Mouse (Mus musculus) myocyte (in vitro differentiated cells): ENCODE data around the gene Gm17349. TPM values are rescaled to one million over a fixed set of nuclear protein-coding genes. Genes with fewer than 3 reads are reported as not detected.
A peak's percentile ranks its signal among the peaks of the same experiment; 100 is the strongest.

ENCODE experiments used
- H3K27me3 ChIP-seq: one replicate; pipeline ENCODE4 v1.6.1; 2011; ENCODE audit not compliant: control insufficient read depth, insufficient read depth, insufficient read length
- H3K36me3 ChIP-seq: one replicate; pipeline ENCODE4 v1.6.1; 2011; ENCODE audit not compliant: control insufficient read depth, insufficient read depth
- H3K4me2 ChIP-seq: one replicate; pipeline ENCODE4 v1.6.1; 2011; ENCODE audit warnings: low read depth, control low read depth
- H3K4me3 ChIP-seq: one replicate; pipeline ENCODE4 v1.5.1; 2011; ENCODE audit warnings: mild to moderate bottlenecking, control low read depth, moderate library complexity
- H3K79me2 ChIP-seq: one replicate; pipeline ENCODE4 v1.6.1; 2011; ENCODE audit not compliant: control insufficient read depth, insufficient read depth
- H3ac ChIP-seq: one replicate; pipeline ENCODE4 v1.6.1; 2011; ENCODE audit not compliant: control insufficient read depth, insufficient read length
- CEBPB ChIP-seq: IDR thresholded peaks from 2 replicates; pipeline ENCODE4 v1.6.1; 2011; ENCODE audit warnings: mild to moderate bottlenecking, moderate library complexity; ENCODE audit not compliant: poor library complexity, insufficient read depth, severe bottlenecking
- E2F4 ChIP-seq: IDR thresholded peaks from one replicate; pipeline ENCODE4 v1.6.1; 2011; ENCODE audit warnings: mild to moderate bottlenecking, control low read depth, moderate library complexity; ENCODE audit not compliant: insufficient read depth
- MAX ChIP-seq: IDR thresholded peaks from one replicate; pipeline ENCODE4 v1.6.1; 2011; ENCODE audit warnings: low read depth, mild to moderate bottlenecking, control low read depth
- MYOD1 ChIP-seq, 3 experiments: IDR thresholded peaks; one replicate each; pipeline ENCODE4 v1.6.1; 2011; ENCODE audit warnings: control low read depth in 2 of 3, low read depth in 2 of 3, mild to moderate bottlenecking in 2 of 3, moderate library complexity in 1 of 3; ENCODE audit not compliant: insufficient read length in 2 of 3, control insufficient read depth in 1 of 3
- MYOG ChIP-seq, 3 experiments: IDR thresholded peaks; one replicate each; pipeline ENCODE4 v1.6.1; 2011; ENCODE audit warnings: control low read depth in 2 of 3, low read depth in 2 of 3, mild to moderate bottlenecking in 2 of 3; ENCODE audit not compliant: insufficient read length in 2 of 3, control insufficient read depth in 1 of 3, insufficient read depth in 1 of 3
- POLR2A ChIP-seq: IDR thresholded peaks from one replicate; pipeline ENCODE4 v1.6.1; 2011; ENCODE audit warnings: low read depth, mild to moderate bottlenecking, control low read depth, moderate library complexity; ENCODE audit not compliant: insufficient read length
- POLR2AphosphoS2 ChIP-seq: IDR thresholded peaks from one replicate; pipeline ENCODE4 v1.6.1; 2011; ENCODE audit warnings: low read depth, control low read depth; ENCODE audit not compliant: insufficient read length
- REST ChIP-seq: IDR thresholded peaks from one replicate; pipeline ENCODE4 v1.6.1; 2011; ENCODE audit warnings: mild to moderate bottlenecking, control low read depth, moderate library complexity; ENCODE audit not compliant: insufficient read depth, insufficient read length
- SRF ChIP-seq: IDR thresholded peaks from one replicate; pipeline ENCODE4 v1.6.1; 2011; ENCODE audit warnings: low read depth; ENCODE audit not compliant: control insufficient read depth, insufficient read length
- TCF12 ChIP-seq: IDR thresholded peaks from one replicate; pipeline ENCODE4 v1.6.1; 2011; ENCODE audit warnings: mild to moderate bottlenecking, control low read depth; ENCODE audit not compliant: poor library complexity, insufficient read depth, severe bottlenecking
- TCF3 ChIP-seq: IDR thresholded peaks from one replicate; pipeline ENCODE4 v1.6.1; 2011; ENCODE audit warnings: low read depth, control low read depth; ENCODE audit not compliant: insufficient read length
- USF1 ChIP-seq: IDR thresholded peaks from one replicate; pipeline ENCODE4 v1.6.1; 2011; ENCODE audit warnings: low read depth, mild to moderate bottlenecking, control low read depth, moderate library complexity
- polyA plus RNA-seq: library from polyadenylated mRNA; unstranded; fragments of >200 nt; fragmentation: generic; extraction: Trizol; gene quantifications from one replicate; pipeline ENCODE4 v1.2.1, GENCODE M21; 2012; ENCODE audit warnings: missing spikeins

Gene Gm17349
- polyA plus RNA-seq, 1 experiment, result not detected

GRCm38 (mm10) chr15:99719865-99720264, 14.6 kb upstream of the Gm17349 start:
- Histone ChIP-seq H3K79me2 (no peaks in the 10 kb centered on the region), H3K4me3 (no peak overlapping the region), H3K4me2 (no peak overlapping the region), H3K27me3 (no peaks in the 10 kb centered on the region), H3K36me3 (no peaks in the 10 kb centered on the region), H3ac (no peak overlapping the region)
- TF ChIP-seq SRF, result no peak
- no peak for TF ChIP-seq POLR2AphosphoS2
- no peak for TF ChIP-seq MYOG (IDR thresholded peaks at IDR 0.05; ENCODE audit: control insufficient read depth in 1 of 3, insufficient read depth in 1 of 3, insufficient read length in 2 of 3, low read depth in 2 of 3)
- TF ChIP-seq MAX, result no peak

GRCm38 (mm10) chr15:99718461-99719021, 13.3 kb upstream of the Gm17349 start:
- Histone ChIP-seq H3K27me3 (no peaks in the 10 kb centered on the region), H3K79me2 (no peaks in the 10 kb centered on the region), H3K36me3 (peaks cover 8% of the 10 kb centered on the region), H3K4me3 (no peak overlapping the region), H3K4me2 (no peak overlapping the region), H3ac (no peak overlapping the region)
- TF ChIP-seq TCF3, result no peak
- no peak for TF ChIP-seq TCF12
- no peak for TF ChIP-seq POLR2AphosphoS2
- TF ChIP-seq E2F4, result no peak
- no peak for TF ChIP-seq POLR2A
- TF ChIP-seq MAX, result no peak
- no peak for TF ChIP-seq MYOG (IDR thresholded peaks at IDR 0.05; ENCODE audit: control insufficient read depth in 1 of 3, insufficient read depth in 1 of 3, insufficient read length in 2 of 3, low read depth in 2 of 3)
- TF ChIP-seq CEBPB, result no peak
- no peak for TF ChIP-seq SRF

- H3K36me3 ChIP-seq, result peaks cover 11% of the 10 kb centered on the region
- H3K79me2 ChIP-seq, result no peaks in the 10 kb centered on the region
- no peaks in the 10 kb centered on the region for H3K27me3 ChIP-seq
- peak in 1 of 3 experiments; percentile 45 for TF ChIP-seq MYOG (IDR thresholded peaks at IDR 0.05; ENCODE audit: control insufficient read depth in 1 of 3, insufficient read depth in 1 of 3, insufficient read length in 2 of 3, low read depth in 2 of 3)
- no peak for TF ChIP-seq POLR2AphosphoS2
- TF ChIP-seq MYOD1 (IDR thresholded peaks at IDR 0.05; ENCODE audit: control insufficient read depth in 1 of 3, insufficient read length in 2 of 3, low read depth in 2 of 3), result peak in 1 of 3 experiments; percentile 78
- no peak for TF ChIP-seq SRF
- no peak within 1 kb of the TSS for H3K4me2 ChIP-seq
- no peak within 1 kb of the TSS for H3ac ChIP-seq
- no peak within 1 kb of the TSS for H3K4me3 ChIP-seq
These were observed 12.4 kb upstream of the Gm17349 start, which contains the start of gene Gpd1 for GRCm38 (mm10) chr15:99717386-99718334. Gene Gpd1 (plus strand): TSS chr15:99717515.

- Histone ChIP-seq H3K36me3 (peaks cover 13% of the 10 kb centered on the region), H3K4me3 (no peak overlapping the region), H3K79me2 (no peaks in the 10 kb centered on the region), H3ac (no peak overlapping the region), H3K4me2 (no peak overlapping the region), H3K27me3 (no peaks in the 10 kb centered on the region)
- TF ChIP-seq MYOD1 (IDR thresholded peaks at IDR 0.05; ENCODE audit: control insufficient read depth in 1 of 3, insufficient read length in 2 of 3, low read depth in 2 of 3) (no peak), CEBPB (no peak), POLR2AphosphoS2 (no peak), REST (no peak), SRF (no peak), MAX (no peak), TCF3 (no peak), MYOG (IDR thresholded peaks at IDR 0.05; ENCODE audit: control insufficient read depth in 1 of 3, insufficient read depth in 1 of 3, insufficient read length in 2 of 3, low read depth in 2 of 3) (no peak), POLR2A (no peak), USF1 (no peak), TCF12 (no peak), E2F4 (no peak)
These were observed 11.5 kb upstream of the Gm17349 start for GRCm38 (mm10) chr15:99716814-99717213.
